Mouse (Mus musculus): ENCODE results near the gene Rsg1.

DNA sequence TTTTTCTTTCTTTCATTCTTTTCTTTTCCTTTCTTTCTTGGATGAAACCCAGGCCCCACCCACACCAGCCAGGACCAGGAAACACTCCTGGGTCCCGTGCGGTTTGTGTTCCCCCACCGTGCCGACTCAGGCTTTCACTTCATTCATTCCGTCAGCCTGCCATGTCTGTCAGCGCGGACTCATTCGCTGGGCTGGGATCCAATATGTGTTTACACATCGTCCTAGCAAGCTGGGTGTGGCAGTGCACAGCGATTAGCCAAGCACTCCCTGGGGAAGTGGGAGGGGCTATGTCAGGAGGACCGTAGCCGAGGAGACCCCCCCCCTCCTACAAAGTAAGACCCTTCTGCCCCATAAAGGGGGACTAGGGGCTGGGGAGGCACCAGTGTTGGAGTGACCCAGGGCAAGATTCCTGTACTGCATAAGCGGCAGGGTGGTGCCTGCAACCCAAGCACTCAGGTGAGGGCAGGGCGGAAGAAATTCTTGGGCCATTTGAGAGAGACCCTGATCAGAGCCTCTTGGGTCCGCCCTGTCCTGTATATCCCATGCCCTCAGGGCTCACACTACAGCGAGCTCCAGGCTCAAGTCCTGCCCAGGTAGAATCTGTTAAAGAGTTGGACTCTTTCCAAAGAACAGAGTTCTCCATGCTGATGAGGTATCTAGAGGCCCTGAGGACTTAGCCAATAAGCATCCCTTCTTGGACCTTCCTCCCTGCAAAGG, 46.4 kb downstream of the Rsg1 start:
- no peak for TF ChIP-seq TAL1 (IDR thresholded peaks at IDR 0.05; ENCODE audit: low read length)
- TF ChIP-seq GATA1 (IDR thresholded peaks at IDR 0.05; ENCODE audit: low read length) = no peak

Data from erythroblast, embryonic 14.5 days (primary cell).